Mouse (Mus musculus) lung, postnatal 0 days (tissue): ENCODE data around the gene Bcl3.

Experiments
- CTCF ChIP-seq: IDR thresholded peaks from 2 replicates; pipeline ENCODE4 v1.5.1; 2016; ENCODE audit warnings: antibody characterized with exemption, mild to moderate bottlenecking
- EP300 ChIP-seq: IDR thresholded peaks from 2 replicates; pipeline ENCODE4 v1.6.1; 2016; ENCODE audit warnings: antibody characterized with exemption, mild to moderate bottlenecking, control low read depth

DNA sequence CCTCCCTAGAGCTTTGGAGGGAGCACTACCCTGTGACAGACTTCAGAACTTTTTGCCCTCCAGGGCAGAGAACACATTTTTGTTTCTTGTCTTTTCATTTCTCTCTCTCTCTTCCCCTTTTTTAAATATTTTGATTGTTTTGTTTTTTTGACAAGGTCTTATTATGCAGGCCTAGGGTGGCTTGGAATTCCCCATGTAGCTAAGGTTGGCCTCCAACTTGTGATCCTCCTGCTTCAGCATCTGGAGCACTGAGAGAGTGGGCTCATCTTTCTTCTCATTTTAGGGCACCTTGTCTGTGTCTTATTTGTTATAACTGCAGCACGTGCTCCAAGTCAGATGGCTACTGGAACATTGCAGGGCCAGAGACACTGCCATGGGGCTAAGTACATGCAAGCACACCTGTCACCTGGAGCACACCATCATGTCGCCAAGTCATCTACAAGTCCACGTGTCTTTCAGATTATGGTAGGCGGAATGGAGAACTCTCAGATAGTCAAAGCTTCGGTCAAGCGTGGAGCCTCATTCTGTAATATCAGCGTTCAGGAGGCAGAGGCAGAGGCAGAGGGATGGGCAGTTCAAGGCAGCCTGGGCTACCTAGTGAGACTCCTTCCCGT, 16.1 kb downstream of the Bcl3 start:
- TF ChIP-seq CTCF: no peak
- no peak for TF ChIP-seq EP300
